Mouse (Mus musculus) G1E (cell line): ENCODE data around the gene 4930578C19Rik.

ENCODE experiments used
- CTCF ChIP-seq: IDR thresholded peaks from 2 replicates; pipeline ENCODE4 v1.5.1; 2012; ENCODE audit warnings: low read depth, low read length, inconsistent platforms, mixed read lengths
- GATA1 ChIP-seq: IDR thresholded peaks from 2 replicates; pipeline ENCODE4 v1.6.1; 2012; ENCODE audit warnings: borderline replicate concordance, low read length, inconsistent platforms, mixed read lengths
- GATA2 ChIP-seq: IDR thresholded peaks from 2 replicates; pipeline ENCODE4 v1.6.1; 2012; ENCODE audit warnings: low read depth, low read length, inconsistent platforms, borderline replicate concordance
- TAL1 ChIP-seq: conservative IDR thresholded peaks from 2 replicates; pipeline ENCODE4 v1.6.1; 2012; ENCODE audit warnings: low read depth, low read length, inconsistent platforms, mixed read lengths

DNA sequence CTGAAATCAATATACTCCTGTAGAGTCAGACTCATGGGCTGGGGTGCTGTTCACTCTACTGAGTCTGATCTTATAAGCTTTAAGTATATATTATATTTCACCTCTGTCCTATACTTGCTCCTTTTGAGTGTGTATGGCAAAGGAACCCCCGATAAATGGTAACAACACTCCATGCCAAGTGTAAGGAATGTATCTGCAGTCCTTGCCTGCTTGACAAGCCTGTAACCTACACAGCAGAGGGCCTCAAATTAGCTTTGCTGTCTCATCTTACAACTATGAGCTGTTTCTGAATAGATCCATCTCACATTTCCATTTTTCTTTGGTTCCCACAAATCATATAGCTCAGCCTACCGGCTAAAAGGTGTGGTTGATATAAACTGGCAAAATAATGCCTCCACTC is 46.6 kb downstream of the 4930578C19Rik start:
- no peak for TF ChIP-seq GATA1
- no peak for TF ChIP-seq CTCF
- no peak for TF ChIP-seq GATA2
- no peak for TF ChIP-seq TAL1
